Mouse (Mus musculus): ENCODE measurements around the gene Cks2. TPM values are rescaled to one million over a fixed set of nuclear protein-coding genes. Genes with fewer than 3 reads are reported as not detected.

Gene Cks2
- polyA plus RNA-seq, 1 experiment from 2014 or later, result 97.5 TPM

DNA sequence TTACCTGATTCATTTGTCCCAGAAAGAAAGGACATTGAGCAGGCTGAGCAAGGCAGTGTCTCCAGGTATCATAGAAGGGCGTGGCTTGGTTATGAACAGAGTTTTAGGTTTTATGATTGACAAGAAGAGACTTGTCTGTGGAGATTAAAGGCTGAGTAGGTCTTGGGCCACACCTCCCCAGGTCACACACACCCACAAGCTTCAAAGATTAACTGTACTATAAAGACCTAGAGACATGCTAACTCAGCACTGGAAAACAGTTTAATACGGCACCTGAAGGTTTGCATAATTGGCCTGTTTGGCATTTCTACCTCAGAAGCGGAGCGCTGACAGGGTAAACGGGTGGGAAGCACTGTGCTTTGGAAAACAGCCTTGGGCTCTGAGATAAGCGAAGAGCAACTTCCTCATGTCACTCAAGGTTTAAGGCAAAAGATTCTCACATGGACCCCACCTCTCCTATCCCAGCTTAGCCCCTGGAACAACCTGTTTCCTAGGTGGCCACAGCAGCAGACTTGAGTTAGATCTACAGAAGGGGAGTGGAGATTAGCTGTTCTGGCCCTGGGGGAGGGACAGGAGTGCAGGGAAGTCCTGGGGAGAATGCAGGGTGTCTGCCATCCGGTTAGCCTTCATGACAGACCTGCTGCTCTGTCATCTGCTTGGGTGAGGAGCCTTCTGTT is 40.4 kb downstream of the Cks2 start:
- 95% methylated on average over 7 of the region's 7 CpGs for WGBS
- Histone ChIP-seq H3K9me3 (ENCODE audit: control insufficient read depth, low read length) (no peaks in the 10 kb centered on the region), H3K4me2 (ENCODE audit: low read length) (no peak overlapping the region), H3K27me3 (replicated peaks; ENCODE audit: control insufficient read depth, insufficient read depth, low read length) (no peaks in the 10 kb centered on the region), H3K27ac (ENCODE audit: low read length) (no peak overlapping the region), H3K36me3 (ENCODE audit: control insufficient read depth, insufficient read depth) (peaks cover 47% of the 10 kb centered on the region), H3K9ac (replicated peaks; ENCODE audit: low read depth, low read length) (no peak overlapping the region), H3K4me1 (replicated peaks; ENCODE audit: control insufficient read depth, insufficient read depth, low read length) (no peaks in the 10 kb centered on the region), H3K4me3 (replicated peaks; ENCODE audit: low read length) (no peak overlapping the region)
- no peak for ATAC-seq

DNA sequence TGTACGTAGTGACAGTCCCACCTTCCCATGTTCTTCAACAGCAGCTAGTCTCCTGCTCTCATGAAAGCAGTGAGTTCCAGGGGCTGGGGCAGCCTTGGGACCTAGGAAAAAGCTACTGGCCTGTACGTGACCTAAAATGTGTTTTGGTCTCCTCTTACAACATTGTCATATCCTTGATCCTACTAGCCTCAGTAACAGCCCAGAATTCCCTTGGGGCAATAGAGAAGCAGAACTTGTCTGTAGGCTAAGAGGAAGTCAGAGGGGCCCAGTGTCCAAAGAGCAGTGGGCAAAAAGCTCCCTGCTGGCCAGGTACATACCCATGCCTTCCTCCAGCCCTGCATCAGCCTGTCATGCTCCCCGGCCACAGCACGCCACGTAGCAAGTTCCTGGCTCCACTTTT is 41.9 kb downstream of the Cks2 start:
- ATAC-seq, result no peak
- Histone ChIP-seq H3K9me3 (ENCODE audit: control insufficient read depth, low read length) (no peaks in the 10 kb centered on the region), H3K4me2 (ENCODE audit: low read length) (no peak overlapping the region), H3K4me3 (replicated peaks; ENCODE audit: low read length) (no peak overlapping the region), H3K4me1 (replicated peaks; ENCODE audit: control insufficient read depth, insufficient read depth, low read length) (no peaks in the 10 kb centered on the region), H3K9ac (replicated peaks; ENCODE audit: low read depth, low read length) (no peak overlapping the region), H3K27ac (ENCODE audit: low read length) (no peak overlapping the region), H3K36me3 (ENCODE audit: control insufficient read depth, insufficient read depth) (peaks cover 34% of the 10 kb centered on the region), H3K27me3 (replicated peaks; ENCODE audit: control insufficient read depth, insufficient read depth, low read length) (no peaks in the 10 kb centered on the region)
- WGBS, result 98% methylated on average over 5 of the region's 5 CpGs

GRCm38 (mm10) chr13:51688688-51689087 is 43.7 kb downstream of the Cks2 start:
- H3K36me3 ChIP-seq (ENCODE audit: control insufficient read depth, insufficient read depth), result peaks cover 21% of the 10 kb centered on the region

DNA sequence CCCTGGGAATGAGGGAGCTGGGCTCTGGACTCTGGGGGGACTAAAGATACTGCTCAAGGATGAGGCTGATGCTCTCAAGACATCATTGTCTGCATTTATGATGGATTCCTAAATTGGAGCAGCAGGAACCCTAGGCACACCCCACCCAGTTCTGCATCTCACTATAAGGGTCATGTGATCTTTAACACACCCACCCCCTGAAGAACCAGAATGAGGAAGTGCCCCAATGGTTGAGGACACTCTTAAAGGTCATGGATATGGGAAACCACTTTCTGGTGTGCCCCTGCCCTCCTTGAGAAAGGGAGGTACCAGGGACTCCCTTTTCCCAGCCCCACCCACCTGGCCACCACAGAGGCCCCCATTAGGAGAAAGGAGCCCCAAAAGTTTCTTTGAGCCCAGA is 51.4 kb downstream of the Cks2 start:
- H3K9me3 ChIP-seq (ENCODE audit: control insufficient read depth, low read length), result no peaks in the 10 kb centered on the region
- peaks cover 4% of the 10 kb centered on the region; the same call in 1 of the 2 replicates for H3K36me3 ChIP-seq (ENCODE audit: control insufficient read depth, insufficient read depth)
- no peak overlapping the region for H3K27ac ChIP-seq (ENCODE audit: low read length)
- H3K27me3 ChIP-seq (replicated peaks; ENCODE audit: control insufficient read depth, insufficient read depth, low read length), result no peaks in the 10 kb centered on the region
- H3K4me1 ChIP-seq (replicated peaks; ENCODE audit: control insufficient read depth, insufficient read depth, low read length), result no peaks in the 10 kb centered on the region
- H3K9ac ChIP-seq (replicated peaks; ENCODE audit: low read depth, low read length), result no peak overlapping the region
- no peak overlapping the region for H3K4me2 ChIP-seq (ENCODE audit: low read length)
- ATAC-seq, result no peak
- no peak overlapping the region for H3K4me3 ChIP-seq (replicated peaks; ENCODE audit: low read length)

More at GRCm38 (mm10) chr13:51688688-51689087, 43.7 kb downstream of the Cks2 start:
- no peak for ATAC-seq
- Histone ChIP-seq H3K4me3 (replicated peaks; ENCODE audit: low read length) (no peak overlapping the region), H3K9ac (replicated peaks; ENCODE audit: low read depth, low read length) (no peak overlapping the region), H3K9me3 (ENCODE audit: control insufficient read depth, low read length) (no peaks in the 10 kb centered on the region), H3K4me2 (ENCODE audit: low read length) (no peak overlapping the region), H3K27me3 (replicated peaks; ENCODE audit: control insufficient read depth, insufficient read depth, low read length) (no peaks in the 10 kb centered on the region), H3K4me1 (replicated peaks; ENCODE audit: control insufficient read depth, insufficient read depth, low read length) (no peaks in the 10 kb centered on the region), H3K27ac (ENCODE audit: low read length) (no peak overlapping the region)
- 37% methylated on average over 3 of the region's 3 CpGs for WGBS

DNA sequence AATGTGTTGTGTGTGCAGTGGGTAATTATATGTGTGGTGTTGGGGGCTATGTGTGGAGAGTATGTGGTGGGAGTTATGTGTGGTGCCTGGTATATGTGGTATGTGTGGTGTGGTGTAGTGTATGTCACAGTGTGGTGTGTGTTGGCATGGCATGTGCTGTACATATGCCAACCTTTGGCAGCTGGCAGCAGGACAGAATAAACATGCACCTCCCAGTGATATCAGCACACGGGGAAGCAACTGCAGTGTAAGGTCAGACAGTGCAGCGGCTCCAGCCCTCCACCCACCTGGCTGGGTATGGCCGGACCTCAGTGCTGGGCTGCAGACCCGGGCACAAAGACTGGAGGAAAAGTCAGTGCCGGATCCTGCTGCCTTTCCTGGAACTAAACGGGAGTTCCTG is 52.4 kb downstream of the Cks2 start:
- H3K27me3 ChIP-seq (replicated peaks; ENCODE audit: control insufficient read depth, insufficient read depth, low read length), result no peaks in the 10 kb centered on the region
- WGBS, result 85% methylated on average over 6 of the region's 6 CpGs
- no peak overlapping the region for H3K27ac ChIP-seq (ENCODE audit: low read length)
- peaks cover 8% of the 10 kb centered on the region; the same call in 1 of the 2 replicates for H3K36me3 ChIP-seq (ENCODE audit: control insufficient read depth, insufficient read depth)
- no peak overlapping the region for H3K9ac ChIP-seq (replicated peaks; ENCODE audit: low read depth, low read length)
- no peak for ATAC-seq
- no peak overlapping the region for H3K4me3 ChIP-seq (replicated peaks; ENCODE audit: low read length)
- no peak overlapping the region for H3K4me2 ChIP-seq (ENCODE audit: low read length)
- no peaks in the 10 kb centered on the region for H3K4me1 ChIP-seq (replicated peaks; ENCODE audit: control insufficient read depth, insufficient read depth, low read length)
- H3K9me3 ChIP-seq (ENCODE audit: control insufficient read depth, low read length), result no peaks in the 10 kb centered on the region

DNA sequence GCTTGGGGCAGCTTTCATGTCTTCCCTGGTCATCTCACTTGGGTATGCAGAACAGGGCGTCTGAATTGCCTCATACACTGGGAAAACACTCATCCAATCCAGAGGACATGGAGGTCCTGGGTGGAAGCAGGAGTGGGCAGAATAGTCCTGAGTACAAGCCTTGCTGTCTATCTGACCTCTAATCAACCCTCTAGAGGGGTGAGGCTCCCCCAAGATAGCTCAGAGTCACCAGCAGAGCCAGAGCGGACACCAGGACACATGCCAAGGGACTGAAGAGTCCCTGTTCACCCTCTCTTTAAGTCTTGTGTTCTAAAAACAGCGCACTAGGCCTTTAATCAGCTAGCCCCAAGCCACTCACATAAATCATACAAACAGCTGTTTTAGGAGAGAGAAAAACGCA is 52.9 kb downstream of the Cks2 start:
- H3K9me3 ChIP-seq (ENCODE audit: control insufficient read depth, low read length), result no peaks in the 10 kb centered on the region
- ATAC-seq, result no peak
- no peak overlapping the region for H3K4me2 ChIP-seq (ENCODE audit: low read length)
- WGBS, result 81% methylated on average over 4 of the region's 4 CpGs
- peaks cover 9% of the 10 kb centered on the region for H3K36me3 ChIP-seq (ENCODE audit: control insufficient read depth, insufficient read depth)
- no peak overlapping the region for H3K27ac ChIP-seq (ENCODE audit: low read length)
- H3K27me3 ChIP-seq (replicated peaks; ENCODE audit: control insufficient read depth, insufficient read depth, low read length), result no peaks in the 10 kb centered on the region
- H3K4me1 ChIP-seq (replicated peaks; ENCODE audit: control insufficient read depth, insufficient read depth, low read length), result no peaks in the 10 kb centered on the region
- H3K4me3 ChIP-seq (replicated peaks; ENCODE audit: low read length), result no peak overlapping the region
- H3K9ac ChIP-seq (replicated peaks; ENCODE audit: low read depth, low read length), result no peak overlapping the region

GRCm38 (mm10) chr13:51698318-51698717 is 53.3 kb downstream of the Cks2 start:
- Histone ChIP-seq H3K4me3 (replicated peaks; ENCODE audit: low read length) (no peak overlapping the region), H3K27me3 (replicated peaks; ENCODE audit: control insufficient read depth, insufficient read depth, low read length) (no peaks in the 10 kb centered on the region), H3K36me3 (ENCODE audit: control insufficient read depth, insufficient read depth) (peaks cover 12% of the 10 kb centered on the region), H3K9me3 (ENCODE audit: control insufficient read depth, low read length) (no peaks in the 10 kb centered on the region), H3K4me1 (replicated peaks; ENCODE audit: control insufficient read depth, insufficient read depth, low read length) (no peaks in the 10 kb centered on the region), H3K27ac (ENCODE audit: low read length) (no peak overlapping the region), H3K9ac (replicated peaks; ENCODE audit: low read depth, low read length) (no peak overlapping the region), H3K4me2 (ENCODE audit: low read length) (no peak overlapping the region)
- WGBS, result 90% methylated on average over 3 of the region's 3 CpGs
- ATAC-seq, result no peak

Other genes with a start within 250 kb of the Cks2 start
- gene S1pr3, start 236.6 kb upstream of the Cks2 start, polyA plus RNA-seq (2015; fragmentation: Nextera tagmentation; extraction: Ambion mirVana), result 11.2 and 13.1 TPM in 2 replicates
- 8.8 and 9.2 TPM in 2 replicates for gene Shc3, start 75.8 kb upstream of the Cks2 start, polyA plus RNA-seq (2015; fragmentation: Nextera tagmentation; extraction: Ambion mirVana)
- gene Secisbp2, start 6.5 kb downstream of the Cks2 start, polyA plus RNA-seq (2015; fragmentation: Nextera tagmentation; extraction: Ambion mirVana), result 31.2 and 40.0 TPM in 2 replicates
- gene Sema4d, start 148.5 kb downstream of the Cks2 start, polyA plus RNA-seq (2015; fragmentation: Nextera tagmentation; extraction: Ambion mirVana), result 20.8 and 24.6 TPM in 2 replicates
- gene Gadd45g, start 201.4 kb downstream of the Cks2 start, polyA plus RNA-seq (2015; fragmentation: Nextera tagmentation; extraction: Ambion mirVana), result 119 and 122 TPM in 2 replicates

Measured in forebrain, embryonic 16.5 days (tissue).